Comparison of ENCODE assay signal across 8 mouse cellular contexts in the genomic region with DNA sequence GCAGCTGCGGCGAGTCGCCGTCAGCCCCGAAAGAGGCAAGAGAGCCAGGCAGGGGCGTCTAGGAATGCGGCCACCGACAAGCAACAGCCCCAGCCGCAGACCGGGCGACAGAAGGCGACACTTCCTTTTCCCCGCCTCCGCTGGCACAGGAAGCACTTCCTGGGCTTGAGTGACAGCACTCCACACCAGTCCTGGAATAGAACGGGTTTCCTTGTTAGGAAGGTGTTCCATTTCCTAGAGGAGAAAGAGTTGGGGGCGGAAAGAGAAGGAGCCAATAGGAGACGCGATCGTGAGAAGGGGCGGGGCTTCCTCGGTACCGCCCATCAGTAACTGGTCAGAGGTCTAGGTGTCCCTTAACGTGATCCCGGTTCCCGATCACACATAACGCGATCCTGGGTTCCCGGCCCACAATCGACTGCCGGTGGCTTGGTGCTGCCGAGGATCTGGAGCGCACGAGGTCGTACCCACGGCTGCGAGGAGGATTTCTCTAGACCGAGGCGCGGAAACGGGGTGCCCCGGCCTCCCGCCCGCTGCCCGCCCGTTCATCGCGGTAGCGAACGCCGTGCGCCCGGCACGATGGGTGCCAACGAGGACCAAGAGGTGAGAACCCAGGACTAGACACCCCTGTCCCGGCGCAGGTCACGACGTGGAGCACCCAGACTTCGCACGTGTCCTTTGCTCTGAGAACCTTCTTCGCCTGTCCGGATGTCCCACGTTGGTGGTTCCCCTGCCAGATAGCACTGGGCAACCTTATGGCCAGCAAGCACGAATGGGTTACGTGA. TPM values are rescaled to one million over a fixed set of nuclear protein-coding genes. Genes with fewer than 3 reads are reported as not detected.
DNase-seq lines count a peak whose midpoint lies in the region; ATAC-seq and TF ChIP-seq lines count a peak whose summit lies in the region.

TSS of gene Trappc11 (minus strand) at position 127 of the 782 bp plus-strand sequence.
TSS of gene Rwdd4a (plus strand) at position 321 of the 782 bp plus-strand sequence.

- ATAC-seq in cerebellum, adult (ENCODE audit: insufficient number of reproducible peaks, low FRiP score, low TSS enrichment) = peak; percentile 100
- peak; percentile 100 for ATAC-seq in forebrain, embryonic 13.5 days
- peak; percentile 99 for ATAC-seq in liver, postnatal 0 days
- ATAC-seq in neural tube, embryonic 14.5 days (ENCODE audit: low read depth) = peak; percentile 100

- under 1% methylated on average over 65 of the region's 65 CpGs for WGBS in forebrain, embryonic 13.5 days
- WGBS in large intestine, adult 2 months = under 1% methylated on average over 65 of the region's 65 CpGs
- WGBS in liver, postnatal 0 days (ENCODE audit: insufficient replicate concordance) = under 1% methylated on average over 63 of the region's 65 CpGs
- under 1% methylated on average over 65 of the region's 65 CpGs for WGBS in neural tube, embryonic 14.5 days

- peak; percentile 98 for DNase-seq in heart, postnatal 10 days
- peak; percentile 99 for DNase-seq in large intestine, adult 2 months (ENCODE audit: low read depth, low spot score)
- DNase-seq in liver, postnatal 0 days = peak; percentile 96
- peak; percentile 97 for DNase-seq in testis, postnatal 10 days (ENCODE audit: low spot score)

- H3K9ac ChIP-seq in ES-Bruce4 (ENCODE audit: low read depth, poor library complexity, severe bottlenecking) = peak within 1 kb of the TSS; percentile 90
- peak within 1 kb of the TSS; percentile 92 for H3K9ac ChIP-seq in forebrain, embryonic 13.5 days
- H3K9ac ChIP-seq in liver, postnatal 0 days (replicated peaks) = peak within 1 kb of the TSS; percentile 93
- peak within 1 kb of the TSS; percentile 88 for H3K9ac ChIP-seq in neural tube, embryonic 14.5 days (replicated peaks; ENCODE audit: low read depth, low read length)

- TF ChIP-seq POLR2A in ES-Bruce4 (IDR thresholded peaks at IDR 0.05; ENCODE audit: insufficient read depth, low read length) = no peak

- intact Hi-C loops in heart, postnatal 10 days (cut with DNase I) = loop anchor here (1.0 to 5.0 kb wide), 3 partner anchors 121 to 161 kb away; partner anchors contain the start of gene Ing2

- H3K27me3 ChIP-seq in ES-Bruce4 (ENCODE audit: control insufficient read depth, insufficient read depth, low read length, poor library complexity, severe bottlenecking) = no peaks in the 10 kb centered on the region
- no peaks in the 10 kb centered on the region for H3K27me3 ChIP-seq in forebrain, embryonic 13.5 days
- no peaks in the 10 kb centered on the region for H3K27me3 ChIP-seq in liver, postnatal 0 days (ENCODE audit: insufficient read depth, low read length)
- no peaks in the 10 kb centered on the region for H3K27me3 ChIP-seq in neural tube, embryonic 14.5 days (ENCODE audit: control insufficient read depth, insufficient read depth, low read length)

- TF ChIP-seq EP300 in ES-Bruce4 (IDR thresholded peaks at IDR 0.05; ENCODE audit: insufficient read depth, low read depth, low read length) = no peak
- no peak for TF ChIP-seq EP300 in liver, postnatal 0 days (IDR thresholded peaks at IDR 0.05; ENCODE audit: low read depth)

- no peaks in the 10 kb centered on the region for H3K9me3 ChIP-seq in ES-Bruce4 (replicated peaks; ENCODE audit: control insufficient read depth, insufficient read depth, low read length, poor library complexity, severe bottlenecking)
- H3K9me3 ChIP-seq in forebrain, embryonic 13.5 days (replicated peaks) = no peaks in the 10 kb centered on the region
- no peaks in the 10 kb centered on the region for H3K9me3 ChIP-seq in liver, postnatal 0 days (ENCODE audit: low read length)
- no peaks in the 10 kb centered on the region for H3K9me3 ChIP-seq in neural tube, embryonic 14.5 days (ENCODE audit: control insufficient read depth, low read length)

- H3K4me3 ChIP-seq in ES-Bruce4 (ENCODE audit: low read depth, low read length) = peak within 1 kb of the TSS; percentile 95
- H3K4me3 ChIP-seq in forebrain, embryonic 13.5 days = peak within 1 kb of the TSS; percentile 82
- H3K4me3 ChIP-seq in liver, postnatal 0 days (ENCODE audit: low read depth, low read length) = peak within 1 kb of the TSS; percentile 86
- peak within 1 kb of the TSS; percentile 94 for H3K4me3 ChIP-seq in neural tube, embryonic 14.5 days (ENCODE audit: low read depth, low read length)

- TF ChIP-seq CTCF in ES-Bruce4 (IDR thresholded peaks at IDR 0.05; ENCODE audit: low read depth, low read length) = no peak
- no peak for TF ChIP-seq CTCF in liver, postnatal 0 days (IDR thresholded peaks at IDR 0.05; ENCODE audit: low read depth)

- H3K27ac ChIP-seq in ES-Bruce4 (ENCODE audit: insufficient read depth, low read length) = no peak within 1 kb of the TSS
- H3K27ac ChIP-seq in forebrain, embryonic 13.5 days = peak within 1 kb of the TSS; percentile 70
- peak within 1 kb of the TSS; percentile 93 for H3K27ac ChIP-seq in liver, postnatal 0 days (ENCODE audit: low read depth)
- peak within 1 kb of the TSS; percentile 79 for H3K27ac ChIP-seq in neural tube, embryonic 14.5 days (ENCODE audit: low read depth, low read length)

- H3K4me1 ChIP-seq in ES-Bruce4 (ENCODE audit: control insufficient read depth, insufficient read depth, low read length) = no peaks in the 10 kb centered on the region
- peaks cover 38% of the 10 kb centered on the region for H3K4me1 ChIP-seq in forebrain, embryonic 13.5 days
- H3K4me1 ChIP-seq in liver, postnatal 0 days (ENCODE audit: insufficient read depth) = peaks cover 20% of the 10 kb centered on the region
- peaks cover 16% of the 10 kb centered on the region for H3K4me1 ChIP-seq in neural tube, embryonic 14.5 days (ENCODE audit: control insufficient read depth, insufficient read depth, low read length)

- H3K36me3 ChIP-seq in ES-Bruce4 (ENCODE audit: control insufficient read depth, insufficient read depth, low read length, poor library complexity, severe bottlenecking) = peaks cover 16% of the 10 kb centered on the region
- H3K36me3 ChIP-seq in forebrain, embryonic 13.5 days (ENCODE audit: poor library complexity, severe bottlenecking) = peaks cover 27% of the 10 kb centered on the region
- peaks cover 17% of the 10 kb centered on the region; the same call in 1 of the 2 replicates for H3K36me3 ChIP-seq in liver, postnatal 0 days (replicated peaks; ENCODE audit: insufficient read depth, low read length)
- peaks cover 6% of the 10 kb centered on the region for H3K36me3 ChIP-seq in neural tube, embryonic 14.5 days (ENCODE audit: control insufficient read depth, insufficient read depth, low read length)

- H3K4me2 ChIP-seq in forebrain, embryonic 13.5 days = peak within 1 kb of the TSS; percentile 88
- peak within 1 kb of the TSS; percentile 94 for H3K4me2 ChIP-seq in liver, postnatal 0 days (ENCODE audit: low read depth, low read length)
- peak within 1 kb of the TSS; percentile 91 for H3K4me2 ChIP-seq in neural tube, embryonic 14.5 days (ENCODE audit: low read depth, low read length)

RNA-seq across cellular contexts. Expression of gene Trappc11, which starts in this region (rescaled TPM):
- 33.5 and 40.4 TPM in 2 replicates for polyA plus RNA-seq in ES-Bruce4 (2011; ENCODE audit: insufficient read depth, insufficient read length, low read depth, missing spikeins)
- polyA plus RNA-seq in forebrain, embryonic 13.5 days (2015; fragmentation: Nextera tagmentation; extraction: Ambion mirVana) = 34.4 and 40.1 TPM in 2 replicates
- 10 to 100 TPM; 23.4 to 25.9 TPM for total RNA-seq in heart, postnatal 10 days (2021)
- 15.4 and 22.2 TPM in 2 replicates for polyA plus RNA-seq in large intestine, adult 2 months (2012; rRNA removed)
- polyA plus RNA-seq in liver, postnatal 0 days (2015; fragmentation: Nextera tagmentation; extraction: Ambion mirVana) = 9.2 and 10.2 TPM in 2 replicates
- polyA plus RNA-seq in neural tube, embryonic 14.5 days (2014; fragmentation: Nextera tagmentation; extraction: Ambion mirVana) = 42.7 and 51.0 TPM in 2 replicates

RNA-seq across cellular contexts. Expression of gene Rwdd4a, which starts in this region (rescaled TPM):
- 33.9 and 34.5 TPM in 2 replicates for polyA plus RNA-seq in ES-Bruce4 (2011; ENCODE audit: insufficient read depth, insufficient read length, low read depth, missing spikeins)
- polyA plus RNA-seq in forebrain, embryonic 13.5 days (2015; fragmentation: Nextera tagmentation; extraction: Ambion mirVana) = 45.0 and 45.3 TPM in 2 replicates
- total RNA-seq in heart, postnatal 10 days (2021) = 10 to 100 TPM; 48.0 to 52.0 TPM
- 9.4 and 11.1 TPM in 2 replicates for polyA plus RNA-seq in large intestine, adult 2 months (2012; rRNA removed)
- polyA plus RNA-seq in liver, postnatal 0 days (2015; fragmentation: Nextera tagmentation; extraction: Ambion mirVana) = 32.0 and 34.1 TPM in 2 replicates
- 32.8 and 35.2 TPM in 2 replicates for polyA plus RNA-seq in neural tube, embryonic 14.5 days (2014; fragmentation: Nextera tagmentation; extraction: Ambion mirVana)
